Mouse (Mus musculus): ENCODE data around the gene Gng8. TPM values are rescaled to one million over a fixed set of nuclear protein-coding genes. Genes with fewer than 3 reads are reported as not detected.
A peak's percentile ranks its signal among the peaks of the same experiment; 100 is the strongest.

Gng8 gene
- polyA plus RNA-seq, 1 experiment from 2014 or later: 36.3 TPM

- WGBS: 84% methylated on average over 11 of the region's 11 CpGs
These were observed 25.9 kb downstream of the Gng8 start for GRCm38 (mm10) chr7:16917447-16917846.

GRCm38 (mm10) chr7:16918014-16918413 is 26.4 kb downstream of the Gng8 start:
- Histone ChIP-seq H3K4me1 (peaks cover 69% of the 10 kb centered on the region), H3K27me3 (no peaks in the 10 kb centered on the region), H3K9ac (no peak overlapping the region), H3K27ac (replicated peaks) (no peak overlapping the region), H3K9me3 (replicated peaks) (no peaks in the 10 kb centered on the region), H3K36me3 (peaks cover 51% of the 10 kb centered on the region), H3K4me3 (replicated peaks) (no peak overlapping the region), H3K4me2 (replicated peaks) (no peak overlapping the region)
- no peak for ATAC-seq (ENCODE audit: insufficient number of reproducible peaks, low FRiP score, low TSS enrichment, low read depth)
- 77% methylated on average over 9 of the region's 9 CpGs for WGBS

More at GRCm38 (mm10) chr7:16917447-16917846, 25.9 kb downstream of the Gng8 start:
- H3K4me1 ChIP-seq: peaks cover 64% of the 10 kb centered on the region
- no peaks in the 10 kb centered on the region for H3K9me3 ChIP-seq (replicated peaks)
- H3K9ac ChIP-seq: no peak overlapping the region
- H3K4me3 ChIP-seq (replicated peaks): no peak overlapping the region
- no peak for ATAC-seq (ENCODE audit: insufficient number of reproducible peaks, low FRiP score, low TSS enrichment, low read depth)
- peaks cover 51% of the 10 kb centered on the region for H3K36me3 ChIP-seq
- H3K27ac ChIP-seq (replicated peaks): no peak overlapping the region
- H3K27me3 ChIP-seq: no peaks in the 10 kb centered on the region
- H3K4me2 ChIP-seq (replicated peaks): no peak overlapping the region

GRCm38 (mm10) chr7:16918670-16919069 is 27.1 kb downstream of the Gng8 start:
- no peak overlapping the region for H3K4me2 ChIP-seq (replicated peaks)
- peaks cover 68% of the 10 kb centered on the region for H3K4me1 ChIP-seq
- H3K9me3 ChIP-seq (replicated peaks): no peaks in the 10 kb centered on the region
- WGBS: 42% methylated on average over 3 of the region's 3 CpGs
- peaks cover 51% of the 10 kb centered on the region for H3K36me3 ChIP-seq
- H3K27ac ChIP-seq (replicated peaks): no peak overlapping the region
- no peaks in the 10 kb centered on the region for H3K27me3 ChIP-seq
- no peak for ATAC-seq (ENCODE audit: insufficient number of reproducible peaks, low FRiP score, low TSS enrichment, low read depth)
- no peak overlapping the region for H3K4me3 ChIP-seq (replicated peaks)
- no peak overlapping the region for H3K9ac ChIP-seq

DNA sequence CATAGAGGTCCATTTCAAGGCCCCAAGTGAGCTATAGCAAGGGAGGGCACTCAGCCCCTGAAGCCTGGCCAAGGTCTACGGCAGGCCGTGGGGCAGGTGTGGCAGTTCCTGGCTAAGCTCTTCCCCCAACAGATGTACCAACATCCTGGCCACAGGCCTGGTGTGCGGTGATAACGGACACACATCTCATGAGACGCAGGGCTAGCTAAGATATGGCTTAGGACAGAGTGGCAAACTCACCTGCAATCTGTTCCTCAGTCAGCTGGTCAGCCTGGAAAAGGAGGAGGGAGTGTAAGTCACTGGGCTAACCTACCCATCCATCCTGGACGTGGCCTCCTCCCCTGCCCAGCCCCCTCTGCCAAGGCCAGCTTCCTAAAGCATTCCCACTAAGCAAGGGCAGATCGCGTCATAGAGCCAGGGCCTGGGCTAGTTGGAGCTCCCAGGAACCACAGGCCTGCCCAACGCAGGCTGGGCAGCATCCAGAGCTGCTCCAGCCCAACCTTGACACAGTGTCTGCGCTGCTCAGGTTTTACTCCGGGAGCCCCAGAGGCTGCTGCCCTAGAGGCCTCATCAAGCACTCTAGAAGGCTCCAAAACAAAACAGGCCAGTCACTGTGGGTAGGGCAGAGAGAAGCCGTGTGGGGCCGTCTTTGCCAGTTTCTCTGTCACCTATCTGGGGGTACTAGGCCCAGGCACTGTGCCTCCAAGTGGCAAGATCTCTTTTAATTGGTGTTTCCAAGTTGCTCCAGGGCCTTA is 28.0 kb downstream of the Gng8 start:
- H3K9me3 ChIP-seq (replicated peaks): no peaks in the 10 kb centered on the region
- peak overlapping the region; percentile 31 for H3K4me2 ChIP-seq (replicated peaks)
- H3K4me3 ChIP-seq (replicated peaks): no peak overlapping the region; the same call in 1 of the 2 replicates
- ATAC-seq (ENCODE audit: insufficient number of reproducible peaks, low FRiP score, low TSS enrichment, low read depth): no peak
- 65% methylated on average over 13 of the region's 13 CpGs for WGBS
- peak overlapping the region; percentile 55 for H3K27ac ChIP-seq (replicated peaks)
- no peaks in the 10 kb centered on the region for H3K27me3 ChIP-seq
- H3K9ac ChIP-seq: 0 out of 2 replicates have a peak overlapping the region, but pooled peaks have one; percentile 2
- peaks cover 59% of the 10 kb centered on the region for H3K4me1 ChIP-seq
- H3K36me3 ChIP-seq: peaks cover 44% of the 10 kb centered on the region

DNA sequence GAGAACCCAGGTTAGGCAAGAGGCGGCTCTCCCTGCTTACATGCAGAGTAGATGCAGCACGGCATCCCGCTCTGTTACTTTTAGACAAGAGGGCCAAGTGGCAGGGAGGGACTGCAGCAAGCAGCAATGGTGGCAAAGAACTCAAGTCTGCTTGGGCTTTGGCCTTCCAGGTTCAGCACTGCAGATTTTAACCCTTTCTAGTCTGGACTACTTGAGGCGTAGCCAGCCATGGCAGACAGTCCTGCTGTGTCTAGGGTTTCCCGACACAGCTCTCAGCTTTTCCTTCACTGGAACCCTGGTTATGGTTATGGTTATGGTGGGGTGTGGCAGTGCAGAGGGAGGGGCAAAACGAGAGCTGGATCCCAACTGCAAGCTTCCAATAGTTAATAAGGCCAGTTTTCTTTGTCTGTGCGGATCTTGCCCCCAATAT is 28.6 kb downstream of the Gng8 start:
- H3K27me3 ChIP-seq: no peaks in the 10 kb centered on the region
- no peak overlapping the region; the same call in 1 of the 2 replicates for H3K4me3 ChIP-seq (replicated peaks)
- H3K36me3 ChIP-seq: peaks cover 38% of the 10 kb centered on the region
- no peak for ATAC-seq (ENCODE audit: insufficient number of reproducible peaks, low FRiP score, low TSS enrichment, low read depth)
- H3K4me2 ChIP-seq (replicated peaks): peak overlapping the region; percentile 31
- peaks cover 56% of the 10 kb centered on the region for H3K4me1 ChIP-seq
- WGBS: 44% methylated on average over 7 of the region's 7 CpGs
- H3K9me3 ChIP-seq (replicated peaks): no peaks in the 10 kb centered on the region
- peak overlapping the region; percentile 55 for H3K27ac ChIP-seq (replicated peaks)
- H3K9ac ChIP-seq: 0 out of 2 replicates have a peak overlapping the region, but pooled peaks have one; percentile 2

- no peak for ATAC-seq (ENCODE audit: insufficient number of reproducible peaks, low FRiP score, low TSS enrichment, low read depth)
- peak overlapping the region; percentile 67 for H3K4me2 ChIP-seq (replicated peaks)
- peak overlapping the region; percentile 87 for H3K27ac ChIP-seq (replicated peaks)
- H3K36me3 ChIP-seq: peaks cover 30% of the 10 kb centered on the region
- no peaks in the 10 kb centered on the region for H3K9me3 ChIP-seq (replicated peaks)
- 31% methylated on average over 21 of the region's 21 CpGs for WGBS
- peak overlapping the region; percentile 18 for H3K9ac ChIP-seq
- peak overlapping the region; percentile 97 for H3K4me3 ChIP-seq (replicated peaks)
- peaks cover 52% of the 10 kb centered on the region for H3K4me1 ChIP-seq
- H3K27me3 ChIP-seq: no peaks in the 10 kb centered on the region
These were observed 29.5 kb downstream of the Gng8 start for GRCm38 (mm10) chr7:16920818-16921791.

DNA sequence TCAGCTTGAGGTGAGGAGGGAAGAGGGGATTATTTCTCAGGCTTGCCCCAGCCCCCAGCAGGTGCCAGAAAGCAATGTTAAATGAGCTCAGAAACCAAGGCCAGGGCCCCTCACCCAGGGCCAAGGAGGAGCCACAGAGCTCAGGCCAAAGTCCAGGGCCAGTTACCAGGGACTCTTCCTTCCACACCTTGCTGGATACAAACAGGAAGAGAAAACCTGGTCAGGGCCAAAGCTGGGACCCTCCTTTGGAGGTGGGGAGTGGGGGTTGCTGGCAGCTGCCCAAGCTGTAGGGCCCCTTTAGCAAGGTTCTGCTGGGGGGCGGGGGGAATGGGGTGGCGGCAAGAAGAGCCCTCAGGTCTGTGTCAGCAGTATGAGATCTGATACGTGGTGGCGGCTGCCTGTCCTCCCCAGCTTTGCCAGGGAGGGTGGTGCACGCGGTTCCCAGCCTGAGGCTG is 30.3 kb downstream of the Gng8 start:
- peak overlapping the region; percentile 18; the same call in 1 of the 2 replicates for H3K9ac ChIP-seq
- peaks cover 22% of the 10 kb centered on the region for H3K36me3 ChIP-seq
- no peaks in the 10 kb centered on the region for H3K9me3 ChIP-seq (replicated peaks)
- H3K27ac ChIP-seq (replicated peaks): peak overlapping the region; percentile 87
- ATAC-seq (ENCODE audit: insufficient number of reproducible peaks, low FRiP score, low TSS enrichment, low read depth): no peak
- H3K4me2 ChIP-seq (replicated peaks): peak overlapping the region; percentile 67
- H3K4me1 ChIP-seq: peaks cover 52% of the 10 kb centered on the region
- H3K27me3 ChIP-seq: no peaks in the 10 kb centered on the region
- 14% methylated on average over 6 of the region's 6 CpGs for WGBS
- peak overlapping the region; percentile 97 for H3K4me3 ChIP-seq (replicated peaks)

GRCm38 (mm10) chr7:16922360-16922973 is 30.9 kb downstream of the Gng8 start:
- peak overlapping the region; percentile 67 for H3K4me2 ChIP-seq (replicated peaks)
- no peaks in the 10 kb centered on the region for H3K27me3 ChIP-seq
- H3K36me3 ChIP-seq: peaks cover 17% of the 10 kb centered on the region
- ATAC-seq (ENCODE audit: insufficient number of reproducible peaks, low FRiP score, low TSS enrichment, low read depth): no peak
- WGBS: 36% methylated on average over 10 of the region's 10 CpGs
- H3K9me3 ChIP-seq (replicated peaks): no peaks in the 10 kb centered on the region
- peak overlapping the region; percentile 87 for H3K27ac ChIP-seq (replicated peaks)
- peaks cover 52% of the 10 kb centered on the region for H3K4me1 ChIP-seq
- peak overlapping the region; percentile 98 for H3K9ac ChIP-seq
- H3K4me3 ChIP-seq (replicated peaks): peak overlapping the region; percentile 97

GRCm38 (mm10) chr7:16923283-16924036 is 31.9 kb downstream of the Gng8 start:
- Histone ChIP-seq H3K27ac (replicated peaks) (peak overlapping the region; percentile 98), H3K27me3 (no peaks in the 10 kb centered on the region), H3K4me1 (peaks cover 45% of the 10 kb centered on the region), H3K4me2 (replicated peaks) (peak overlapping the region; percentile 67), H3K9me3 (replicated peaks) (no peaks in the 10 kb centered on the region), H3K9ac (peak overlapping the region; percentile 98), H3K4me3 (replicated peaks) (peak overlapping the region; percentile 97), H3K36me3 (peaks cover 7% of the 10 kb centered on the region)
- WGBS: under 1% methylated on average over 56 of the region's 57 CpGs
- ATAC-seq (ENCODE audit: insufficient number of reproducible peaks, low FRiP score, low TSS enrichment, low read depth): no peak
